In the genomic region with DNA sequence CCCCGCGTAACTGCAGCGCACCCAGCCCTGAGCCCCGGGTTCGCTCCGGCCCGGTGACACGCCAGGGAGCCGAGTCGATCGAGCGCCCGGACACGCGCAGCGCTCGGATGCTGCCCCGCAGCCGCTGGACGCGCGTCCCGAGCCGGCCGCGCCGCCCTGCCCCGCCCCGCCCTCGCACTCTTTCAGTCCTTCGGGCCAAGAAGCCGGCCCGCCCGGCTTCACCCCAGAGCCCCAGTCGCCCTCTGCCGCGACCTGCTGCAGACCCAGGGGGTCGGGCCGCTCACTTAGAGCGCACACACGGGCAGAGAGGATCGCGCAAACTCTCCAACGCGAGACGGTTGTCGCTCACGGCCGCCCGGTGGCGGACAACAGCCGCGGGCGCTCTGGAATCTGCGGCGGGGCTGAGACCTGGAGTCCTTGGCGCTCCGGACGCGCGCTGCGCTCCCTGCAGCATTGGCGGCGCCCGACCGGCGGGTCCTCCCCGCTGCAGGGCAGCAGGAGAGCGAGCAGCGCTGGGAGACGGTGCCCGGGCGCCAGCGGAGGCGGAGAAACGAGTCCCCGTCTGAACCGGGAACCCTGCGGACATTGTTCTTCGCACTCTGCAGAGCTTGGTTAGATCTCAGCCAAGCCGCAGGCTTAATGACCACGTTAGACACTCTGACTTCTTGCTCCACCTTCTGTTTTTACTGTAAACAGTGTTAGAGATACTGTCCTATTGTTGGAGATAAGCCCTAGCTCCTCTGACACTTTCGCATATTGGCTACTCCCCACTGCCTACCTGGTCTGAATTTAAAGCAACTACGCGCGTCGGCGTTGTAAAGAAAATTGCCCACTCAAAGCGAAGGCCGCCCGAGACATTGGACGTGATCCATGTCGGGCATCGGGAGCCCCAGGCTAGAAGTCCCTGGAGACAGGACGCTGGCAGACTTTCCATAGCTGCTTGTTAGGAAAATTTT, we compare ENCODE assay signal across 8 mouse cellular contexts.
DNase-seq lines count a peak whose midpoint lies in the region; ATAC-seq and TF ChIP-seq lines count a peak whose summit lies in the region.

No protein-coding gene starts in this region.

- H3K9me3 ChIP-seq in embryonic facial prominence, embryonic 14.5 days (ENCODE audit: control insufficient read depth, low read length) = no peaks in the 10 kb centered on the region
- no peaks in the 10 kb centered on the region for H3K9me3 ChIP-seq in kidney, embryonic 14.5 days (ENCODE audit: control insufficient read depth, low read length)
- no peaks in the 10 kb centered on the region for H3K9me3 ChIP-seq in midbrain, postnatal 0 days (ENCODE audit: low read length)
- H3K9me3 ChIP-seq in stomach, embryonic 14.5 days (ENCODE audit: control insufficient read depth, low read depth, low read length) = no peaks in the 10 kb centered on the region

- H3K9ac ChIP-seq in embryonic facial prominence, embryonic 14.5 days (ENCODE audit: low read depth, low read length) = peak overlapping the region; percentile 80
- peak overlapping the region; percentile 78 for H3K9ac ChIP-seq in kidney, embryonic 14.5 days (ENCODE audit: low read depth, low read length)
- H3K9ac ChIP-seq in liver, adult 2 months (ENCODE audit: low read depth, low read length) = peak overlapping the region; percentile 91
- peak overlapping the region; percentile 63 for H3K9ac ChIP-seq in midbrain, postnatal 0 days (replicated peaks; ENCODE audit: low read length, poor library complexity, severe bottlenecking)
- H3K9ac ChIP-seq in stomach, embryonic 14.5 days (replicated peaks; ENCODE audit: low read depth, low read length) = peak overlapping the region; percentile 87

- peaks cover 8% of the 10 kb centered on the region; the same call in 1 of the 2 replicates for H3K4me1 ChIP-seq in embryonic facial prominence, embryonic 14.5 days (ENCODE audit: control insufficient read depth, insufficient read depth, low read length)
- peaks cover 18% of the 10 kb centered on the region for H3K4me1 ChIP-seq in kidney, embryonic 14.5 days (ENCODE audit: control insufficient read depth, insufficient read depth, low read length)
- H3K4me1 ChIP-seq in liver, adult 2 months (ENCODE audit: control insufficient read depth, insufficient read depth, low read length) = peaks cover 2% of the 10 kb centered on the region
- H3K4me1 ChIP-seq in midbrain, postnatal 0 days (ENCODE audit: insufficient read depth, low read length) = 0 out of 2 replicates have a peak, but pooled peaks cover 9% of the 10 kb centered on the region
- peaks cover 18% of the 10 kb centered on the region for H3K4me1 ChIP-seq in stomach, embryonic 14.5 days (ENCODE audit: control insufficient read depth, insufficient read depth, low read length)

- peak overlapping the region; percentile 97 for H3K27ac ChIP-seq in embryonic facial prominence, embryonic 14.5 days (replicated peaks; ENCODE audit: low read depth, low read length)
- H3K27ac ChIP-seq in kidney, embryonic 14.5 days (ENCODE audit: low read depth, low read length) = peak overlapping the region; percentile 97
- H3K27ac ChIP-seq in liver, adult 2 months (replicated peaks; ENCODE audit: insufficient read depth, low read depth, low read length) = peak overlapping the region; percentile 80
- peak overlapping the region; percentile 90 for H3K27ac ChIP-seq in midbrain, postnatal 0 days (ENCODE audit: low read depth, low read length)
- peak overlapping the region; percentile 99 for H3K27ac ChIP-seq in stomach, embryonic 14.5 days (ENCODE audit: low read length)

- DNase-seq in layer of hippocampus, adult 11-12 months (ENCODE audit: low spot score) = peak; percentile 60
- no peak for DNase-seq in layer of hippocampus, adult 9-10 months (ENCODE audit: low spot score)
- peak; percentile 80 for DNase-seq in embryonic facial prominence, embryonic 14.5 days (ENCODE audit: low spot score)
- DNase-seq in heart, adult 9 months (ENCODE audit: low spot score in 2 of 2) = peak; percentile 58 to 72
- DNase-seq in liver, adult 2 months (ENCODE audit: extremely low read depth, low read depth, low spot score) = peak; percentile 88
- DNase-seq in midbrain, postnatal 0 days (ENCODE audit: low spot score) = peak; percentile 77

- peaks cover 14% of the 10 kb centered on the region for H3K79me2 ChIP-seq in liver, adult 2 months (ENCODE audit: control insufficient read depth, insufficient read depth, low read length)

- no peak for TF ChIP-seq CTCF in liver, adult 2 months (IDR thresholded peaks at IDR 0.05; ENCODE audit: low read depth, low read length)
- TF ChIP-seq CTCF in midbrain, postnatal 0 days (IDR thresholded peaks at IDR 0.05) = peak; percentile 53

- WGBS in embryonic facial prominence, embryonic 14.5 days = under 1% methylated on average over 49 of the region's 95 CpGs
- WGBS in kidney, embryonic 14.5 days = under 1% methylated on average over 73 of the region's 95 CpGs
- under 1% methylated on average over 93 of the region's 95 CpGs for WGBS in liver, adult 2 months
- under 1% methylated on average over 87 of the region's 95 CpGs for WGBS in midbrain, postnatal 0 days
- under 1% methylated on average over 83 of the region's 95 CpGs for WGBS in stomach, embryonic 14.5 days

- H3K4me3 ChIP-seq in embryonic facial prominence, embryonic 14.5 days (ENCODE audit: low read depth, low read length) = peak overlapping the region; percentile 83
- peak overlapping the region; percentile 94 for H3K4me3 ChIP-seq in kidney, embryonic 14.5 days (ENCODE audit: low read length)
- peak overlapping the region; percentile 68 for H3K4me3 ChIP-seq in liver, adult 2 months (ENCODE audit: insufficient read depth, low read depth, low read length)
- H3K4me3 ChIP-seq in midbrain, postnatal 0 days (ENCODE audit: low read depth, low read length) = peak overlapping the region; percentile 86
- H3K4me3 ChIP-seq in stomach, embryonic 14.5 days (ENCODE audit: low read depth, low read length) = peak overlapping the region; percentile 92

- H3K27me3 ChIP-seq in embryonic facial prominence, embryonic 14.5 days (replicated peaks; ENCODE audit: control insufficient read depth, insufficient read depth, low read length) = peaks cover 2% of the 10 kb centered on the region; the same call in 1 of the 2 replicates
- H3K27me3 ChIP-seq in kidney, embryonic 14.5 days (ENCODE audit: control insufficient read depth, insufficient read depth, low read length) = no peaks in the 10 kb centered on the region
- no peaks in the 10 kb centered on the region for H3K27me3 ChIP-seq in liver, adult 2 months (ENCODE audit: control insufficient read depth, insufficient read depth, low read length)
- H3K27me3 ChIP-seq in midbrain, postnatal 0 days (ENCODE audit: insufficient read depth, low read length) = no peaks in the 10 kb centered on the region
- no peaks in the 10 kb centered on the region for H3K27me3 ChIP-seq in stomach, embryonic 14.5 days (ENCODE audit: control insufficient read depth, insufficient read depth, low read length)

- ATAC-seq in embryonic facial prominence, embryonic 14.5 days (ENCODE audit: low read depth) = peak; percentile 7
- ATAC-seq in kidney, embryonic 14.5 days (ENCODE audit: low FRiP score, low TSS enrichment) = peak; percentile 6
- no peak; the same call in none of the 2 replicates for ATAC-seq in midbrain, postnatal 0 days (ENCODE audit: low FRiP score)
- peak; percentile 3; the same call in 1 of the 2 replicates for ATAC-seq in stomach, embryonic 14.5 days (ENCODE audit: insufficient number of reproducible peaks, insufficient read depth, low FRiP score, low read depth)

- no peaks in the 10 kb centered on the region for H3K36me3 ChIP-seq in embryonic facial prominence, embryonic 14.5 days (ENCODE audit: control insufficient read depth, insufficient read depth, low read length)
- no peaks in the 10 kb centered on the region for H3K36me3 ChIP-seq in kidney, embryonic 14.5 days (ENCODE audit: control insufficient read depth, insufficient read depth, low read length)
- no peaks in the 10 kb centered on the region for H3K36me3 ChIP-seq in liver, adult 2 months (ENCODE audit: control insufficient read depth, insufficient read depth, low read length)
- H3K36me3 ChIP-seq in midbrain, postnatal 0 days (ENCODE audit: insufficient read depth, low read length) = no peaks in the 10 kb centered on the region
- H3K36me3 ChIP-seq in stomach, embryonic 14.5 days (ENCODE audit: control insufficient read depth, insufficient read depth, low read length) = no peaks in the 10 kb centered on the region

- H3K4me2 ChIP-seq in embryonic facial prominence, embryonic 14.5 days (ENCODE audit: low read depth, low read length) = peak overlapping the region; percentile 89
- peak overlapping the region; percentile 81 for H3K4me2 ChIP-seq in kidney, embryonic 14.5 days (replicated peaks; ENCODE audit: low read depth, low read length)
- peak overlapping the region; percentile 79 for H3K4me2 ChIP-seq in midbrain, postnatal 0 days (ENCODE audit: low read depth, low read length, poor library complexity, severe bottlenecking)
- H3K4me2 ChIP-seq in stomach, embryonic 14.5 days (replicated peaks; ENCODE audit: low read depth, low read length) = peak overlapping the region; percentile 82

- TF ChIP-seq POLR2A in liver, adult 2 months (IDR thresholded peaks at IDR 0.05; ENCODE audit: extremely low read depth, insufficient read depth, low read length) = no peak
